Comparison of ENCODE assay signal across 26 mouse cellular contexts in the genomic region with DNA sequence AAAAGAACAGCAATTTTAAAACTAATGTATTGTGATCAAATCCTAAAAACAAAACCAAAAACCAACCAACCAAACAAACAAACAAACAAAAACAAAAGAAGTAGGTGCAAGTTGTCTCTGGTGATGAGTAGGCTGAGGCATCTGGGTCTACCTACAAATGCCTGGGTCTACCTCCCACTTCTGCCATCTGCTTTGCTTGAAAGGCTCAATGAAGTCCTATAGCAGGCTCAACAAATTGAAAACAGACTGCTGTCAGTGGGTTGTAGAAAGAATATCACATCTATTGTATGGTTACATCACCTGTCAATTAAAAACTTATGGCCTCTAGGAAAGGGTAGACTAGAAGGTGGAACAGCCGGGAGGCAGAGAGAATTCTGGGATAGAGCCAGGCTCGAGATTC.
"Had no signal": no experiment of that assay in that cellular context is flagged by ENCODE, and none has a peak within 500 bp of the region (broad histone marks: within the 10 kb centered on the region; RNA-seq: fewer than 3 reads in every experiment).

No protein-coding gene starts in this region.

- H3K27ac ChIP-seq: embryonic facial prominence, embryonic 10.5 days; embryonic facial prominence, embryonic 12.5 days; embryonic facial prominence, embryonic 13.5 days; embryonic facial prominence, embryonic 15.5 days; forebrain, embryonic 12.5 days; forebrain, embryonic 13.5 days; forebrain, embryonic 15.5 days; gastrocnemius, adult 2 months; heart, adult 2 months had no signal

- DNase-seq: cerebellum, adult 2 months; cerebellum, adult 8-10 months; cerebellum, adult 9-10 months; cerebellum, adult 9-11 months; cerebellum, postnatal 10 days; cerebellum, postnatal 14 days; cerebellum, postnatal 25 days; cerebellum, postnatal 36 days; embryo, embryonic 11 days; forebrain, postnatal 0 days; gastrocnemius, adult 2 months; gastrocnemius, postnatal 10 days; gastrocnemius, postnatal 14 days; gastrocnemius, postnatal 25 days; gastrocnemius, postnatal 36 days; heart, adult 11 months; heart, adult 18-20 months; heart, adult 2 months had no signal

- H3K4me1 ChIP-seq: embryonic facial prominence, embryonic 10.5 days; embryonic facial prominence, embryonic 12.5 days; embryonic facial prominence, embryonic 13.5 days; embryonic facial prominence, embryonic 15.5 days; forebrain, embryonic 12.5 days; forebrain, embryonic 13.5 days; forebrain, embryonic 15.5 days had no signal

- H3K9me3 ChIP-seq: embryonic facial prominence, embryonic 10.5 days; embryonic facial prominence, embryonic 12.5 days; embryonic facial prominence, embryonic 13.5 days; embryonic facial prominence, embryonic 15.5 days; forebrain, embryonic 12.5 days; forebrain, embryonic 13.5 days; forebrain, embryonic 15.5 days had no signal

- H3K27me3 ChIP-seq: embryonic facial prominence, embryonic 12.5 days; embryonic facial prominence, embryonic 13.5 days; embryonic facial prominence, embryonic 15.5 days; forebrain, embryonic 12.5 days; forebrain, embryonic 13.5 days; forebrain, embryonic 15.5 days had no signal

- H3K4me3 ChIP-seq: embryonic facial prominence, embryonic 10.5 days; embryonic facial prominence, embryonic 12.5 days; embryonic facial prominence, embryonic 13.5 days; embryonic facial prominence, embryonic 15.5 days; erythroblast, embryonic 14.5 days; forebrain, embryonic 12.5 days; forebrain, embryonic 13.5 days; forebrain, embryonic 15.5 days; gastrocnemius, adult 2 months; heart, adult 2 months had no signal

- H3K36me3 ChIP-seq: embryonic facial prominence, embryonic 10.5 days; embryonic facial prominence, embryonic 12.5 days; embryonic facial prominence, embryonic 13.5 days; embryonic facial prominence, embryonic 15.5 days; forebrain, embryonic 12.5 days; forebrain, embryonic 15.5 days had no signal
